Mouse (Mus musculus) liver, embryonic 14.5 days (tissue): ENCODE results near the gene Ada. TPM values are rescaled to one million over a fixed set of nuclear protein-coding genes. Genes with fewer than 3 reads are reported as not detected.
A peak's percentile ranks its signal among the peaks of the same experiment; 100 is the strongest.

Source experiments
- ATAC-seq: fragments of 200-750 bp; cut with Nextera tagmentation; 2 replicates; pipeline ENCODE4 v1.8.0; 2017; ENCODE audit warnings: moderate number of reproducible peaks, mild to moderate bottlenecking, moderate library complexity; ENCODE audit not compliant: insufficient read depth
- DNase-seq, 3 experiments: peaks; one replicate each; pipeline ENCODE4 v3.0.0-alpha.2; 2012 to 2013; ENCODE audit warnings: low read depth in 3 of 3, low spot score in 3 of 3
- H3K27ac ChIP-seq: fragments of 300-500 bp; sonication (generic); 2 replicates; pipeline ENCODE4 v1.5.1; 2014; ENCODE audit warnings: moderate library complexity, mild to moderate bottlenecking, control low read depth, inconsistent platforms
- H3K27me3 ChIP-seq: fragments of 300-500 bp; sonication (generic); 2 replicates; pipeline ENCODE4 v1.6.1; 2014; ENCODE audit warnings: mild to moderate bottlenecking, low read length, moderate library complexity; ENCODE audit not compliant: control insufficient read depth, insufficient read depth
- H3K36me3 ChIP-seq: fragments of 300-500 bp; sonication (generic); replicated peaks from 2 replicates; pipeline ENCODE4 v1.6.1; 2014; ENCODE audit warnings: low read depth; ENCODE audit not compliant: control insufficient read depth, insufficient read depth
- H3K4me1 ChIP-seq, 2 experiments: fragments of 200-500 bp in 1 of 2; fragments of 300-500 bp in 1 of 2; sonication (generic) in 1 of 2; replicated peaks; 2 replicates each; pipeline ENCODE4 v1.6.1; 2012 to 2014; ENCODE audit warnings: antibody characterized with exemption in 1 of 2, inconsistent platforms in 1 of 2, low read length in 1 of 2; ENCODE audit not compliant: control insufficient read depth in 2 of 2, insufficient read depth in 2 of 2
- H3K4me2 ChIP-seq: fragments of 300-500 bp; sonication (generic); 2 replicates; pipeline ENCODE4 v1.6.1; 2014; ENCODE audit warnings: low read depth, mild to moderate bottlenecking, control low read depth, moderate library complexity
- H3K4me3 ChIP-seq, 2 experiments: fragments of 200-500 bp in 1 of 2; fragments of 300-500 bp in 1 of 2; sonication (generic) in 1 of 2; 2 replicates each; pipeline ENCODE4 v1.5.1; 2012 to 2014; ENCODE audit warnings: low read depth in 2 of 2, low read length in 2 of 2, mild to moderate bottlenecking in 2 of 2, control low read depth in 1 of 2, inconsistent platforms in 1 of 2, moderate library complexity in 1 of 2; ENCODE audit not compliant: insufficient read depth in 1 of 2
- H3K9ac ChIP-seq: fragments of 300-500 bp; sonication (generic); replicated peaks from 2 replicates; pipeline ENCODE4 v1.6.1; 2014; ENCODE audit warnings: mild to moderate bottlenecking, control low read depth, moderate library complexity
- H3K9me3 ChIP-seq: fragments of 300-500 bp; sonication (generic); 2 replicates; pipeline ENCODE4 v1.6.1; 2016; ENCODE audit warnings: low read length, mixed read lengths; ENCODE audit not compliant: control insufficient read depth
- CTCF ChIP-seq: IDR thresholded peaks from 2 replicates; pipeline ENCODE4 v1.5.1; 2016; ENCODE audit warnings: antibody characterized with exemption, low read depth, control low read depth
- EP300 ChIP-seq: IDR thresholded peaks from 2 replicates; pipeline ENCODE4 v1.6.1; 2016; ENCODE audit warnings: antibody characterized with exemption, low read depth
- WGBS: fragments of 180-500 bp; shearing (Covaris S2); extraction: QIAGEN DNeasy Blood & Tissue Kit; methylation state at CpG from one replicate; pipeline ENCODE4 v1.1.7; 2014; ENCODE audit not compliant: insufficient replicate concordance; 5-methylcytosine and 5-hydroxymethylcytosine counted together
- polyA plus RNA-seq, 2 experiments: library from polyadenylated mRNA; depleted of rRNA in 1 of 2; stranded (reverse) in 1 of 2; unstranded in 1 of 2; fragments of >200 nt; fragmentation: Nextera tagmentation in 1 of 2; extraction: Ambion mirVana in 1 of 2; gene quantifications; 2 replicates each; pipeline versions ENCODE4 v1.2.1 to v1.2.3; 2012 to 2014

Gene Ada
- polyA plus RNA-seq, 2 experiments: 2.9 to 3.8 TPM

DNA sequence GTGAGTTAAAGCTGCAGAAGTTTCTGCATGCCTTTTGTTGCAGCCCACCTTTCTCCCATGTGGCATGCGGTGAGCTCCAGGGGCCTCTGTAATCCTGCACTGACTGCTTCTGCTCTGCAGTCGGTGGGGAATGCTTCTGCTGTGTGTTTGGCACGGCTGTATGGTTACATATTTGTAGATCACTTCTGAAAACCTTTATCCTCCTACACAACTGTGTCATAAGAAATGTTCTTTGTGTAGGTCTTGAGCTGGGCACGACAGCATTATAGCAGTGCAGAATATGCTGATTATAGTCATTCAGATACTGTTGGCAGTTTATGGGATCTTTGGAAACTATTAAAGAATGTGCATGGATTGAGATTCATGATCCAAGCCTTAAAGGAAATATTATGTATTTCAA lies 64.8 kb downstream of the Ada start:
- no peak overlapping the region; the same call in 1 of the 2 replicates for H3K27ac ChIP-seq
- H3K4me2 ChIP-seq: no peak overlapping the region
- H3K36me3 ChIP-seq: no peaks in the 10 kb centered on the region
- H3K4me3 ChIP-seq: no peak overlapping the region
- no peaks in the 10 kb centered on the region for H3K27me3 ChIP-seq
- peaks cover 35 to 60% of the 10 kb centered on the region in 2 experiments for H3K4me1 ChIP-seq
- 0 out of 2 replicates have a peak overlapping the region, but pooled peaks have one; percentile 18 for H3K9ac ChIP-seq
- no peaks in the 10 kb centered on the region for H3K9me3 ChIP-seq
- DNase-seq (no peak), ATAC-seq (no peak)
- 62% methylated on average over 4 of the region's 4 CpGs for WGBS
- no peak for TF ChIP-seq CTCF
- no peak for TF ChIP-seq EP300

- Histone ChIP-seq H3K9ac (no peak overlapping the region), H3K36me3 (no peaks in the 10 kb centered on the region), H3K27me3 (no peaks in the 10 kb centered on the region), H3K4me2 (no peak overlapping the region), H3K4me1 (peaks cover 17 to 37% of the 10 kb centered on the region in 2 experiments), H3K9me3 (no peaks in the 10 kb centered on the region), H3K4me3 (no peak overlapping the region), H3K27ac (no peak overlapping the region)
- no peak for TF ChIP-seq CTCF
- no peak for TF ChIP-seq EP300
- DNase-seq: no peak
- ATAC-seq: no peak
- WGBS: 78% methylated on average over 2 of the region's 2 CpGs
These were observed 67.7 kb downstream of the Ada start for GRCm38 (mm10) chr2:163682344-163682743.

- no peak overlapping the region for H3K9ac ChIP-seq
- DNase-seq: no peak
- no peak overlapping the region for H3K27ac ChIP-seq
- WGBS: 67% methylated on average over 3 of the region's 3 CpGs
- H3K4me2 ChIP-seq: no peak overlapping the region
- TF ChIP-seq CTCF (no peak), EP300 (no peak)
- H3K4me3 ChIP-seq: no peak overlapping the region
- no peak for ATAC-seq
- H3K9me3 ChIP-seq: no peaks in the 10 kb centered on the region
- no peaks in the 10 kb centered on the region for H3K27me3 ChIP-seq
- H3K4me1 ChIP-seq: peaks cover 0 to 22% of the 10 kb centered on the region in 2 experiments; a peak in 3 of 4 replicates
- H3K36me3 ChIP-seq: no peaks in the 10 kb centered on the region
These were observed 73.3 kb downstream of the Ada start for GRCm38 (mm10) chr2:163676745-163677144.

Other genes starting within 250 kb of the Ada start
- gene Hnf4a, start 243.4 kb downstream of the Ada start, polyA plus RNA-seq (2012; rRNA removed): 22.9 and 23.2 TPM in 2 replicates
- 10.6 and 11.6 TPM in 2 replicates for gene Hnf4a, start 243.4 kb downstream of the Ada start, polyA plus RNA-seq (2014; fragmentation: Nextera tagmentation; extraction: Ambion mirVana)
- 3.4 and 5.3 TPM in 2 replicates for gene Ttpal, start 147.9 kb downstream of the Ada start, polyA plus RNA-seq (2012; rRNA removed)
- gene Ttpal, start 147.9 kb downstream of the Ada start, polyA plus RNA-seq (2014; fragmentation: Nextera tagmentation; extraction: Ambion mirVana): 10.0 and 11.5 TPM in 2 replicates
- gene Serinc3, start 105.1 kb downstream of the Ada start, polyA plus RNA-seq (2012; rRNA removed): 225 and 257 TPM in 2 replicates
- gene Serinc3, start 105.1 kb downstream of the Ada start, polyA plus RNA-seq (2014; fragmentation: Nextera tagmentation; extraction: Ambion mirVana): 165 TPM in 2 replicates
- 50.9 and 52.3 TPM in 2 replicates for gene Pkig, start 91.9 kb downstream of the Ada start, polyA plus RNA-seq (2012; rRNA removed)
- gene Pkig, start 91.9 kb downstream of the Ada start, polyA plus RNA-seq (2014; fragmentation: Nextera tagmentation; extraction: Ambion mirVana): 99.0 and 107 TPM in 2 replicates
- gene Ccn5, start 70.6 kb upstream of the Ada start, polyA plus RNA-seq (2012; rRNA removed): not detected in 2 replicates
- gene Ccn5, start 70.6 kb upstream of the Ada start, polyA plus RNA-seq (2014; fragmentation: Nextera tagmentation; extraction: Ambion mirVana): 0.11 TPM in 1 of 2 replicates, not detected in the other
- not detected in 2 replicates for gene Kcnk15, start 103.4 kb upstream of the Ada start, polyA plus RNA-seq (2012; rRNA removed)
- not detected in 2 replicates for gene Kcnk15, start 103.4 kb upstream of the Ada start, polyA plus RNA-seq (2014; fragmentation: Nextera tagmentation; extraction: Ambion mirVana)
- 0.12 and 0.13 TPM in 2 replicates for gene Rims4, start 168.4 kb upstream of the Ada start, polyA plus RNA-seq (2012; rRNA removed)
- gene Rims4, start 168.4 kb upstream of the Ada start, polyA plus RNA-seq (2014; fragmentation: Nextera tagmentation; extraction: Ambion mirVana): 0.14 and 0.19 TPM in 2 replicates
- 20.2 and 32.3 TPM in 2 replicates for gene Ywhab, start 244.7 kb upstream of the Ada start, polyA plus RNA-seq (2012; rRNA removed)
- gene Ywhab, start 244.7 kb upstream of the Ada start, polyA plus RNA-seq (2014; fragmentation: Nextera tagmentation; extraction: Ambion mirVana): 79.6 and 88.4 TPM in 2 replicates